Mouse (Mus musculus): ENCODE results near the gene Dolpp1.

DNA sequence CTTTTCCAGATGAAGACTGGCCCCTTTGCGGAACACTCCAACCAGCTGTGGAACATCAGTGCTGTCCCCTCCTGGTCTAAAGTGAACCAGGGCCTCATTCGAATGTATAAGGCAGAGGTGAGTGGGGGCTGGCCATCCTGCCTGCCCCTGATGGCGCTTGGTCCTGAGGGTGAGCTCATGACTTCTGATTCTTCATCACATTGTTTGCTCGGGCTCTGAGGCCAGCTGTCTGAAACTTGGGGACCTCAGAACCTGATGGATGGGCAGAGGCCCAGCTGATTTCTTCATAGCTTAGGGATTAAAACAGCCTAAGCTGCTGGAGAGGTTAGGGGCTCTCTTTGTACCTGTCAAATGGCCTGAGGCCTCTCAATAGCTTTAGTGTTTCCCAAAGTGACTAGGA, 51.2 kb downstream of the Dolpp1 start:
- TF ChIP-seq CTCF (conservative IDR thresholded peaks at IDR 0.05 in 1 of 2, IDR thresholded peaks at IDR 0.05 in 1 of 2; ENCODE audit: low read depth in 2 of 2, low read length in 2 of 2) (no peak), SIN3A (IDR thresholded peaks at IDR 0.05; ENCODE audit: low read length) (no peak), UBTF (IDR thresholded peaks at IDR 0.05; ENCODE audit: low read depth, low read length) (no peak), POLR2A (IDR thresholded peaks at IDR 0.05; ENCODE audit: low read depth, low read length) (no peak), BHLHE40 (IDR thresholded peaks at IDR 0.05; ENCODE audit: low read depth, low read length) (no peak), RCOR1 (conservative IDR thresholded peaks at IDR 0.05; ENCODE audit: low read depth, low read length) (no peak), MXI1 (IDR thresholded peaks at IDR 0.05; ENCODE audit: low read depth, low read length) (no peak), JUND (conservative IDR thresholded peaks at IDR 0.05; ENCODE audit: low read depth, low read length) (no peak), ETS1 (conservative IDR thresholded peaks at IDR 0.05; ENCODE audit: low read depth, low read length) (no peak), IRF4 (IDR thresholded peaks at IDR 0.05; ENCODE audit: low read depth, low read length) (no peak), USF2 (conservative IDR thresholded peaks at IDR 0.05; ENCODE audit: low read depth, low read length) (no peak)
